Mouse (Mus musculus) C2C12 (cell line): ENCODE data around the gene Olfr1491. TPM values are rescaled to one million over a fixed set of nuclear protein-coding genes. Genes with fewer than 3 reads are reported as not detected.

Experiments
- H3K27me3 ChIP-seq: one replicate; pipeline ENCODE4 v1.6.1; 2011; ENCODE audit not compliant: control insufficient read depth, insufficient read depth, insufficient read length
- H3K36me3 ChIP-seq: one replicate; pipeline ENCODE4 v1.6.1; 2011; ENCODE audit not compliant: control insufficient read depth, insufficient read depth
- H3K4me3 ChIP-seq: one replicate; pipeline ENCODE4 v1.5.1; 2011; ENCODE audit warnings: mild to moderate bottlenecking, control low read depth; ENCODE audit not compliant: poor library complexity, insufficient read depth, severe bottlenecking
- H3K79me2 ChIP-seq: one replicate; pipeline ENCODE4 v1.6.1; 2011; ENCODE audit not compliant: control insufficient read depth, insufficient read depth
- H3K79me3 ChIP-seq: one replicate; pipeline ENCODE4 v1.6.1; 2011; ENCODE audit warnings: low read depth, control low read depth
- H3ac ChIP-seq: one replicate; pipeline ENCODE3; 2011; ENCODE audit warnings: low read depth; ENCODE audit not compliant: control insufficient read depth, insufficient read length
- CEBPB ChIP-seq: IDR thresholded peaks from one replicate; pipeline ENCODE4 v1.6.1; 2011; ENCODE audit warnings: low read depth, mild to moderate bottlenecking, control low read depth, moderate library complexity
- CTCF ChIP-seq: IDR thresholded peaks from one replicate; pipeline ENCODE4 v1.5.1; 2011; ENCODE audit not compliant: control insufficient read depth, insufficient read depth, insufficient read length
- FOSL1 ChIP-seq: IDR thresholded peaks from one replicate; pipeline ENCODE4 v1.8.0; 2011; ENCODE audit warnings: mild to moderate bottlenecking, low read length; ENCODE audit not compliant: poor library complexity, insufficient read depth, severe bottlenecking
- MAX ChIP-seq: IDR thresholded peaks from one replicate; pipeline ENCODE4 v1.6.1; 2011; ENCODE audit warnings: mild to moderate bottlenecking, control low read depth
- MYOD1 ChIP-seq: IDR thresholded peaks from one replicate; pipeline ENCODE4 v1.6.1; 2011; ENCODE audit warnings: low read depth; ENCODE audit not compliant: control insufficient read depth, insufficient read length
- MYOG ChIP-seq: IDR thresholded peaks from one replicate; pipeline ENCODE4 v1.6.1; 2011; ENCODE audit not compliant: control insufficient read depth, insufficient read length; ENCODE audit errors: extremely low read depth
- USF1 ChIP-seq: IDR thresholded peaks from one replicate; pipeline ENCODE4 v1.6.1; 2011; ENCODE audit warnings: low read depth, mild to moderate bottlenecking, control low read depth, moderate library complexity
- long read RNA-seq, 2 experiments: library from polyadenylated mRNA; unstranded; transcript quantifications; one replicate each; pipeline ENCODE4 v2.0.0; 2019 to 2020
- polyA plus RNA-seq: library from polyadenylated mRNA; unstranded; fragments of >200 nt; fragmentation: generic; extraction: Trizol; gene quantifications from one replicate; pipeline ENCODE4 v1.2.1, GENCODE M21; 2012; ENCODE audit warnings: missing spikeins

Gene Olfr1491
- not detected for polyA plus RNA-seq
- long read RNA-seq, experiment 1, result 0 reads
- long read RNA-seq, experiment 2, result 0 reads

DNA sequence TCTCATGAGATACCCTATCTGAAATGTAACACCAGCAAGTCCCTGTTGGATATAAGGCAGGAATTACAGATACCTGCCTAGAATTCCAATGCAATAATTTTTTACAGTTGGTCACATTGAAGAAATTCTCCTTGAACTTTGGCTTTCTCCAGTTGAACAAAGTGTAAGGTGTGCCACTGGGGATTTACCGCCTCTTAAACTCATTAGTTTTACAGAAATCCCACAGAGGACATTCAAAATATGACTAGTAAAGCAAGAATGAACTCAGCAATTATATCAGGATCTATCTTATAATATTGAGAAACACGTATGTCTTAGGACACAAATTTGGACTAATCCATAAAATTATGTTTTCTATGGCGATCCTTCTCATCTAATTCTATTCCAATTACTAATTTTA is at the start of gene Olfr1491:
Gene Olfr1491, plus strand, starts transcription at position 301 of the 400 bp plus-strand sequence.
- H3K79me2 ChIP-seq, result no peaks in the 10 kb centered on the region
- H3ac ChIP-seq, result no peak within 1 kb of the TSS
- no peaks in the 10 kb centered on the region for H3K79me3 ChIP-seq
- no peaks in the 10 kb centered on the region for H3K36me3 ChIP-seq
- TF ChIP-seq CTCF (no peak), MAX (no peak), MYOD1 (no peak), CEBPB (no peak), FOSL1 (no peak)
- no peaks in the 10 kb centered on the region for H3K27me3 ChIP-seq
- no peak within 1 kb of the TSS for H3K4me3 ChIP-seq

DNA sequence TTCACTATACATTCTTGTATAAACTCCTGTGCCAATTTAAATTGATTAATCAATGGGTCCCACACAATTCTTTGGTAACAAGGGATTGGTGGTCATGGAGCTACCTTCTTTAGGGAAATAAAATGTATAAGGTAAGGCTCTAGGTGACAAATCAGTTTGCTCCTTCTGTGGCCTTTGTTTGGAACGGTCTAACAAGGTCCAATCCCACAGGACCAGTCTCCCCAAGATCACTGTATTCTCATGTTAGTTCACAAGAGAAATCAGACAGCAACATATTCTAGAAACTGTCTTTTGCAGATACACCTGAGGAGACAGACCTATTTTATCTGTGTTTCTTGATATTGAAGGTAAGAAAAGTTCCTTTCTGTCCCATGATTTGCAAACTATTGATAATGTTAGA is 46.3 kb upstream of the Olfr1491 start, which contains the start of gene Olfr1490:
Gene Olfr1490, plus strand, starts transcription at position 301 of the 400 bp plus-strand sequence.
- no peaks in the 10 kb centered on the region for H3K79me2 ChIP-seq
- no peaks in the 10 kb centered on the region for H3K79me3 ChIP-seq
- H3ac ChIP-seq, result no peak within 1 kb of the TSS
- no peaks in the 10 kb centered on the region for H3K27me3 ChIP-seq
- H3K36me3 ChIP-seq, result no peaks in the 10 kb centered on the region
- H3K4me3 ChIP-seq, result no peak within 1 kb of the TSS
- no peak for TF ChIP-seq FOSL1
- no peak for TF ChIP-seq USF1
- TF ChIP-seq CTCF, result no peak
- TF ChIP-seq MYOG, result no peak
- TF ChIP-seq CEBPB, result no peak
- TF ChIP-seq MYOD1, result no peak
- no peak for TF ChIP-seq MAX

- TF ChIP-seq CTCF (no peak), MYOG (no peak), CEBPB (no peak), MYOD1 (no peak), USF1 (no peak), MAX (no peak), FOSL1 (no peak)
Measured at GRCm38 (mm10) chr19:13722978-13723377, 25.9 kb downstream of the Olfr1491 start, which contains the start of gene Olfr1493-ps1. Olfr1493-ps1 (plus strand) TSS chr19:13723278.

DNA sequence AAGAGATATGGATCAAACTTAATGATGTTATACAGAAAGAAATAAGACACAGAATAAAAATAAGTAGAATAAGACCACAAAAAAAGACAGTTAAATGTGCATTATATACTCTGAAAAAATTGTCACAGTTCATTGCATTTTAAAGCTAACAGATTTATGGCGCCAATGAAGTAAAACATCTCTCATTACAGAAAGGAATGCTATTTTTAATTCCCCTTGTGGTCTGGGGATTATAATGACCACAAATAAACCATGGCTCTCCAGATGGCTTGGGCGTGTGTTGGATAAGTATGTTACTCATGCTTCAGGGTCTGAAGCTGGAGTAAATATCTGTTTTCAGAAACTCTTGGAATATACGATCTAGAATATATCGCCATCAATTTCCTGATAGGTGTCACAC is 42.4 kb downstream of the Olfr1491 start, which contains the start of gene Olfr1494:
Gene Olfr1494, plus strand, starts transcription at position 301 of the 400 bp plus-strand sequence.
- Histone ChIP-seq H3ac (no peak within 1 kb of the TSS), H3K79me2 (no peaks in the 10 kb centered on the region), H3K4me3 (no peak within 1 kb of the TSS), H3K79me3 (no peaks in the 10 kb centered on the region), H3K27me3 (no peaks in the 10 kb centered on the region), H3K36me3 (no peaks in the 10 kb centered on the region)
- TF ChIP-seq CTCF (no peak), MYOG (no peak), CEBPB (no peak)

More at GRCm38 (mm10) chr19:13722978-13723377, 25.9 kb downstream of the Olfr1491 start, which contains the start of gene Olfr1493-ps1:
- Histone ChIP-seq H3K79me3 (no peaks in the 10 kb centered on the region), H3K36me3 (no peaks in the 10 kb centered on the region), H3ac (no peak within 1 kb of the TSS), H3K79me2 (no peaks in the 10 kb centered on the region), H3K27me3 (no peaks in the 10 kb centered on the region), H3K4me3 (no peak within 1 kb of the TSS)

DNA sequence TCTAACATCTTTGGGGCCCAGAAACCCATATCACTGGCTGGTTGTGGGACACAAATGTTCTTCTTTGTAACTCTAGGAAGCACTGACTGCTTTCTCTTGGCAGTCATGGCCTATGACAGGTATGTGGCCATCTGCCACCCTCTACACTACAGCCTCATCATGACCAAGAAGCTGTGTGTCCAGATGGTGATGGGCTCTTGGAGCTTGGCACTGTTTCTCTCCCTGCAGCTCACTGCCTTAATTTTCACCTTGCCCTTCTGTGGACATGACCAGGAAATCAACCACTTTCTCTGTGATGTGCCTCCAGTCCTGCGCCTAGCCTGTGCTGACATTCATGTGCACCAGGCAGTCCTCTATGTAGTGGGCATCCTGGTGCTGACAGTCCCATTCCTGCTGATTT is 52.3 kb downstream of the Olfr1491 start:
- H3ac ChIP-seq, result no peak overlapping the region
- no peaks in the 10 kb centered on the region for H3K27me3 ChIP-seq
- H3K79me3 ChIP-seq, result no peaks in the 10 kb centered on the region
- no peak for TF ChIP-seq FOSL1
- no peak for TF ChIP-seq MYOD1
- TF ChIP-seq MYOG, result no peak
- no peak for TF ChIP-seq CEBPB
- no peak for TF ChIP-seq USF1
- TF ChIP-seq CTCF, result no peak
- H3K79me2 ChIP-seq, result no peaks in the 10 kb centered on the region
- H3K4me3 ChIP-seq, result no peak overlapping the region
- no peaks in the 10 kb centered on the region for H3K36me3 ChIP-seq

Other genes with a start within 250 kb of the Olfr1491 start
- gene Olfr1472, start 241.2 kb upstream of the Olfr1491 start, polyA plus RNA-seq, result not detected
- gene Olfr1474, start 227.7 kb upstream of the Olfr1491 start, polyA plus RNA-seq, result not detected
- not detected for gene Olfr1475, start 217.1 kb upstream of the Olfr1491 start, polyA plus RNA-seq
- gene Olfr1477, start 196.7 kb upstream of the Olfr1491 start, polyA plus RNA-seq, result not detected
- gene Olfr1480, start 169.4 kb upstream of the Olfr1491 start, polyA plus RNA-seq, result not detected
- not detected for gene Olfr1484, start 113.8 kb upstream of the Olfr1491 start, polyA plus RNA-seq
- not detected for gene Olfr1487, start 79.9 kb upstream of the Olfr1491 start, polyA plus RNA-seq
- gene Olfr1489, start 65.6 kb upstream of the Olfr1491 start, polyA plus RNA-seq, result not detected
- gene Olfr1490, start 46.2 kb upstream of the Olfr1491 start, polyA plus RNA-seq, result not detected
- not detected for gene Olfr1493-ps1, start 26.0 kb downstream of the Olfr1491 start, polyA plus RNA-seq
- not detected for gene Olfr1494, start 42.5 kb downstream of the Olfr1491 start, polyA plus RNA-seq
- not detected for gene Olfr1495, start 67.3 kb downstream of the Olfr1491 start, polyA plus RNA-seq
- not detected for gene Olfr1496, start 80.6 kb downstream of the Olfr1491 start, polyA plus RNA-seq
- gene Olfr1497, start 100.9 kb downstream of the Olfr1491 start, polyA plus RNA-seq, result not detected
- not detected for gene Olfr1499, start 122.2 kb downstream of the Olfr1491 start, polyA plus RNA-seq
- gene Olfr1500, start 133.2 kb downstream of the Olfr1491 start, polyA plus RNA-seq, result not detected
- not detected for gene Olfr1501, start 153.4 kb downstream of the Olfr1491 start, polyA plus RNA-seq
- gene Olfr1502, start 164.5 kb downstream of the Olfr1491 start, polyA plus RNA-seq, result not detected
- not detected for gene Olfr1504, start 200.7 kb downstream of the Olfr1491 start, polyA plus RNA-seq
- not detected for gene Olfr1505, start 216.3 kb downstream of the Olfr1491 start, polyA plus RNA-seq